Mouse (Mus musculus) olfactory bulb, adult 2 months (tissue): ENCODE measurements around the gene Dll4.

ENCODE experiments used
- CTCF ChIP-seq: fragments of 200-500 bp; IDR thresholded peaks from 2 replicates; pipeline ENCODE4 v1.5.1; 2012; ENCODE audit warnings: low read depth, mild to moderate bottlenecking, low read length, moderate library complexity; ENCODE audit not compliant: insufficient read depth
- POLR2A ChIP-seq: fragments of 200-500 bp; IDR thresholded peaks from 2 replicates; pipeline ENCODE4 v1.6.1; 2012; ENCODE audit warnings: mild to moderate bottlenecking, low read depth, low read length, moderate library complexity; ENCODE audit not compliant: insufficient read depth

GRCm38 (mm10) chr2:119304798-119305208, 20.8 kb upstream of the Dll4 start:
- no peak for TF ChIP-seq POLR2A
- TF ChIP-seq CTCF: no peak
